Mouse (Mus musculus): ENCODE results near the gene Cela3b. TPM values are rescaled to one million over a fixed set of nuclear protein-coding genes. Genes with fewer than 3 reads are reported as not detected.
"Not testable (repeated sequence)": the region's sequence is repeated elsewhere in the genome, so short reads cannot be mapped to it uniquely, and the experiment has no call there.

Gene Cela3b
- polyA plus RNA-seq, 1 experiment from 2014 or later: not detected

GRCm38 (mm10) chr4:137445881-137446280 lies 15.5 kb upstream of the Cela3b start:
- Histone ChIP-seq H3K36me3 (no peaks in the 10 kb centered on the region), H3K27me3 (no peaks in the 10 kb centered on the region), H3K9ac (no peak overlapping the region), H3K4me2 (no peak overlapping the region), H3K4me1 (peaks cover 23% of the 10 kb centered on the region), H3K9me3 (no peaks in the 10 kb centered on the region), H3K4me3 (no peak overlapping the region), H3K27ac (no peak overlapping the region)
- WGBS: 87% methylated on average over 4 of the region's 4 CpGs
- no peak for ATAC-seq (ENCODE audit: insufficient number of reproducible peaks, low FRiP score, low TSS enrichment, low read depth)

DNA sequence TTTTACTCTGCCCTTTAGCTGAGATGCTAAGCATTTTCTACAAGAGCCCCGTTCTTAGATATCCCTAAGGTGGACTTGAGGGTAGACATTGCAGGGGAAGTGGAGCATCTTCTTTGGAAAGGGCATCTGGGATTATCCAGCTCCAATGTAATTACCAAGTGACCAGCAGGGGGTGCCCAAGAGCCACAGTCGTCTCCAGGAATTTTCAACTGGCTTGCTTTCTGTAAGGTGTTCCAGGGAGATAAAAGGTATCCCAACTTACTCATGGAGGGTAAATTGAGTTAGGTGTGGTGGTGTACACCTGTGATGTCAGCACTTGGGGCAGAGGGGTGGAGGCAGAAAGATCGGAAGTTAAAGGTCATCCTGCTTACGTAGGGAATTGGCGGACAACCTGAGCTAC lies 13.3 kb upstream of the Cela3b start:
- WGBS: 26% methylated on average over 5 of the region's 5 CpGs
- Histone ChIP-seq H3K9ac (no peak overlapping the region), H3K36me3 (no peaks in the 10 kb centered on the region), H3K4me2 (no peak overlapping the region), H3K9me3 (no peaks in the 10 kb centered on the region), H3K4me3 (no peak overlapping the region), H3K27me3 (no peaks in the 10 kb centered on the region), H3K27ac (no peak overlapping the region), H3K4me1 (peaks cover 16% of the 10 kb centered on the region)
- ATAC-seq (ENCODE audit: insufficient number of reproducible peaks, low FRiP score, low TSS enrichment, low read depth): no peak

DNA sequence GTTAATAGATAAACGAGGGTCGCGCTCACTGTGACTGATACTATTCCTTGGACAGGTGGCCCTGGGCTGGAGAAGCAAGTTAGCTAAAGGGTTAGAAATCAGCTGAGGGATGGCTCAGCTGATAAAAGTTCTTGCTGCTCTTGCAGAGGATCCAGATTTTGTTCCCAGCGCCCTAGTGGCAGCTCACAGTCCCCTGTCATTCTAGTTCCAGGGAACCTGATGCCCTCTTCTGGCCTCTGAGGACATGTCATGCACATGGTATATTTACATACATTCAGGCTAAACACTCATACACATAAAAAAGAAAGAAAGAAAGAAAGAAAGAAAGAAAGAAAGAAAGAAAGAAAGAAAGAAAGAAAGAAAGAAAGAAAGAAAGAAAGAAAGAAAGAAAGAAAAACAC lies 11.0 kb upstream of the Cela3b start:
- Histone ChIP-seq H3K4me3 (no peak overlapping the region), H3K27ac (no peak overlapping the region), H3K36me3 (no peaks in the 10 kb centered on the region), H3K4me1 (0 out of 2 replicates have a peak, but pooled peaks cover 4% of the 10 kb centered on the region), H3K27me3 (no peaks in the 10 kb centered on the region), H3K4me2 (no peak overlapping the region), H3K9ac (no peak overlapping the region), H3K9me3 (no peaks in the 10 kb centered on the region)
- WGBS: 83% methylated on average over 4 of the region's 4 CpGs
- no peak for ATAC-seq (ENCODE audit: insufficient number of reproducible peaks, low FRiP score, low TSS enrichment, low read depth)

DNA sequence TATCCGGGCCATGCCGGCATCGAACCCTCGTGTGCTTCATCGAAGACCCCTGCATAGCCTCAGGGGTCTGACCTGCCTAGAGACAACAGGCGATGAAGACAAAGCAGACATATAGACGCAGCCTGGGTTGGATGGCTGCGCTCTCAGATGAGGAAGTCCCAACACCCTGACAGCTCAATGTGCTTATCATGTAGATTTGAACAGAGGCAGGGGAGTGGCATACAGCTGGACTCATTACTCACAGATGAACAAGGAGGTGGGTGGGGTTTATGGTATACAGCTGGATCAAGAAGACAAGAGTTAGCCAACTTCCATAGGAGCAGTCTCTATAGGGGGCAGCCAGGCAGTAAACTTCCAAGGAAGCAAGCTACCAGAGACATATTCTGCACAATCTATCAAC lies 8.5 kb upstream of the Cela3b start:
- Histone ChIP-seq H3K9me3 (no peaks in the 10 kb centered on the region), H3K36me3 (no peaks in the 10 kb centered on the region), H3K4me3 (no peak overlapping the region), H3K9ac (no peak overlapping the region), H3K4me2 (no peak overlapping the region), H3K4me1 (0 out of 2 replicates have a peak, but pooled peaks cover 2% of the 10 kb centered on the region), H3K27ac (no peak overlapping the region), H3K27me3 (no peaks in the 10 kb centered on the region)
- WGBS: 89% methylated on average over 8 of the region's 8 CpGs
- no peak for ATAC-seq (ENCODE audit: insufficient number of reproducible peaks, low FRiP score, low TSS enrichment, low read depth)

- Histone ChIP-seq H3K9me3 (no peaks in the 10 kb centered on the region), H3K4me1 (no peaks in the 10 kb centered on the region), H3K4me2 (no peak overlapping the region), H3K27me3 (no peaks in the 10 kb centered on the region), H3K4me3 (no peak overlapping the region), H3K36me3 (no peaks in the 10 kb centered on the region), H3K9ac (no peak overlapping the region), H3K27ac (no peak overlapping the region)
- no peak for ATAC-seq (ENCODE audit: insufficient number of reproducible peaks, low FRiP score, low TSS enrichment, low read depth)
- WGBS: 84% methylated on average over 8 of the region's 8 CpGs
Measured at GRCm38 (mm10) chr4:137436979-137437669, 6.8 kb upstream of the Cela3b start.

- H3K27me3 ChIP-seq, H3K9me3 ChIP-seq, H3K9ac ChIP-seq, H3K4me2 ChIP-seq, H3K27ac ChIP-seq, H3K4me3 ChIP-seq, H3K36me3 ChIP-seq, H3K4me1 ChIP-seq: not testable (repeated sequence)
- ATAC-seq (ENCODE audit: insufficient number of reproducible peaks, low FRiP score, low TSS enrichment, low read depth): 0 out of 2 replicates have a peak, but pooled peaks have one; percentile 26
- 66% methylated on average over 10 of the region's 10 CpGs for WGBS
Measured at GRCm38 (mm10) chr4:137432700-137433550, 2.6 kb upstream of the Cela3b start.

DNA sequence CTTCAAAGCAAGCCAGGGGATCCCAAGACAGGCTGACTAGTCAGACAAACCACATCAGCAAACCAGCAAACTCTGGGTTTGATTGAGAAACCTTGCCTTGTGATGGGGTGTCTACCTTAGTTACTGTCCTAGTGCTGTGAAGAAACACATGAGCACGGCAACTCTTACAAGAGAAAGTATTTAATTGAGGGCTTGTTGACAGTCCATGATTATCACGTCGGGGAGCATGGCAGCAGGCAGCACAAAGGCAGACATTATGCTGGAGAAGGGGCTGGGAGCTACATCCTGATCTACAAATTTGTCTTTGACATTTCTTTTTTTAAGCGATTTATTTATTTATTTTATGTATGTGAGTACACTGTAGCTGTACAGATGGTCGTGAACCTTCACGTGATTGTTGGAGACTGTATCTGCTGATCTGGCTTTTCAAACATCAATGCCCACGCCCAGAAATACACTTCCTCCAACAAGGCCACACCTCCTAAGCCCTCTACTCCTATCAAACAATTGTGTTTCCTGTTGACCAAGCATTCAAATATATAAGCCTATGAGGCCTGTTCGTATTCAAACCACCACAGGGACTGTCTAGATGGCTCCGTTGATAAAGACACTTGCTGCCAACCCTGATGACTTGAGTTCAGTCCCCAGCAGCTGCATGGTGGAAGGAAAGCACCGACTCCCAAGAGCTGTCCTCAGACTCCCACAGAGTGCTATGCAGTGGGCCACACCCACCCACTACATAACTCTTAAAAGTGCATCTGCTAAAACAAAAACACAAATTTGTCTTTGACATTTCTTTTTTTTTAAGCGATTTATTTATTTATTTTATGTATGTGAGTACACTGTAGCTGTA lies 12.4 kb downstream of the Cela3b start:
- Histone ChIP-seq H3K36me3 (no peaks in the 10 kb centered on the region), H3K9me3 (no peaks in the 10 kb centered on the region), H3K4me2 (no peak overlapping the region), H3K27ac (no peak overlapping the region), H3K4me1 (no peaks in the 10 kb centered on the region), H3K9ac (no peak overlapping the region), H3K27me3 (no peaks in the 10 kb centered on the region), H3K4me3 (no peak overlapping the region)
- 75% methylated on average over 11 of the region's 11 CpGs for WGBS
- no peak for ATAC-seq (ENCODE audit: insufficient number of reproducible peaks, low FRiP score, low TSS enrichment, low read depth)

GRCm38 (mm10) chr4:137414936-137415335 lies 15.4 kb downstream of the Cela3b start:
- no peaks in the 10 kb centered on the region for H3K9me3 ChIP-seq
- 62% methylated on average over 1 of the region's 1 CpGs for WGBS
- no peak overlapping the region for H3K9ac ChIP-seq
- H3K4me1 ChIP-seq: no peaks in the 10 kb centered on the region
- H3K27ac ChIP-seq: no peak overlapping the region
- no peaks in the 10 kb centered on the region for H3K36me3 ChIP-seq
- no peak for ATAC-seq (ENCODE audit: insufficient number of reproducible peaks, low FRiP score, low TSS enrichment, low read depth)
- no peak overlapping the region for H3K4me2 ChIP-seq
- H3K4me3 ChIP-seq: no peak overlapping the region
- no peaks in the 10 kb centered on the region for H3K27me3 ChIP-seq

- H3K36me3 ChIP-seq, H3K27me3 ChIP-seq, H3K9ac ChIP-seq, H3K4me3 ChIP-seq, H3K27ac ChIP-seq, H3K4me2 ChIP-seq, H3K4me1 ChIP-seq, H3K9me3 ChIP-seq: not testable (repeated sequence)
- peak; percentile 19; the same call in 1 of the 2 replicates for ATAC-seq (ENCODE audit: insufficient number of reproducible peaks, low FRiP score, low TSS enrichment, low read depth)
- WGBS: 79% methylated on average over 7 of the region's 7 CpGs
Measured at GRCm38 (mm10) chr4:137412185-137412709, 18.1 kb downstream of the Cela3b start.

DNA sequence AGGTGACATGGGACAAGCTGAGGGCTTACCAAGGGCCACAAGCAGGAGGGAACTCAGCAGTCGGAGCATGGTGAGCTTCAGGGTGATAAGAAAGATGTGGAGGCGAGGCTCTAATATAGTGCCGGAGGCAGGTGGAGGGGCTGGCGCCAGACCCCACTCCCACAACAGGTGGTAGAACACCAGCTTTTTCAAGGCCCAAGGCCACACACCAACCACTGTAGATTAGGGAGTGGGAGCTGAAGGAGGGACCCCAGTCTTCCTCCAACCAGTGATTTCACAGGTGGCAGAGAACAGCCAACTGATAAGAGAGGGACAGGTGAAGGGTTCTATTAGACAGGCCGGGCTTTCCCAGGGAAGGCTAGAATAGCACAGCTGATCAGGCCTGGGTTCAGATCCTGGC lies 20.6 kb downstream of the Cela3b start, which contains the start of gene Cela3a:
Cela3a (minus strand) TSS at position 101 of the 400 bp plus-strand sequence.
- H3K9ac ChIP-seq: no peak within 1 kb of the TSS
- no peak within 1 kb of the TSS for H3K4me3 ChIP-seq
- H3K9me3 ChIP-seq: no peaks in the 10 kb centered on the region
- H3K27me3 ChIP-seq: no peaks in the 10 kb centered on the region
- no peak for ATAC-seq (ENCODE audit: insufficient number of reproducible peaks, low FRiP score, low TSS enrichment, low read depth)
- no peaks in the 10 kb centered on the region for H3K36me3 ChIP-seq
- whole genome bisulfite sequencing: 88% methylated on average over 5 of the region's 5 CpGs
- no peak within 1 kb of the TSS for H3K4me2 ChIP-seq
- no peaks in the 10 kb centered on the region for H3K4me1 ChIP-seq
- no peak within 1 kb of the TSS for H3K27ac ChIP-seq

GRCm38 (mm10) chr4:137405571-137405970 lies 24.8 kb downstream of the Cela3b start:
- no peak overlapping the region for H3K4me3 ChIP-seq
- H3K4me2 ChIP-seq: no peak overlapping the region
- H3K9ac ChIP-seq: no peak overlapping the region
- H3K9me3 ChIP-seq: no peaks in the 10 kb centered on the region
- H3K27ac ChIP-seq: no peak overlapping the region
- H3K4me1 ChIP-seq: no peaks in the 10 kb centered on the region
- no peaks in the 10 kb centered on the region for H3K27me3 ChIP-seq
- no peak for ATAC-seq (ENCODE audit: insufficient number of reproducible peaks, low FRiP score, low TSS enrichment, low read depth)
- no peaks in the 10 kb centered on the region for H3K36me3 ChIP-seq
- WGBS: 85% methylated on average over 3 of the region's 3 CpGs
